Mouse (Mus musculus): ENCODE measurements around the gene Trem2. TPM values are rescaled to one million over a fixed set of nuclear protein-coding genes. Genes with fewer than 3 reads are reported as not detected.

Gene Trem2
- polyA plus RNA-seq, 1 experiment from 2014 or later = 3.1 TPM

DNA sequence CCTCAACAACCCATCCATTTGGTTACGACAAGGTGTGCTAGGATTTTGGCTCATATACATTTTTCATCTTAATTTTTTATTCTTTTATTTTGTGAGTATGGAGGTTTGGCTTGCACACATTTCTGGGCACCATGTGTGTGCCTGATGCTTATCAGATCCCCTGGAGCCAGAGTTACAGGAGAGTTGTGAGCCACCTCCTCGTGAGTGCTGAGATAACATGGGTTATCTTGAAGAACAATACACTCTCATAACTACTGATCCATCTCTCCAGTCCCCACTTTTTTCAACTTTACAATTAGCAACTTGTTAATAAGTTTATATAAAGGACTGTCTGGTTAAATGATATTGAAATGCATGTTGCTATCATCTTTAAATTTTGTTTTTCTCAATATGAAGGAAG lies 24.9 kb upstream of the Trem2 start:
- Histone ChIP-seq H3K9me3 (replicated peaks; ENCODE audit: control insufficient read depth, low read length, poor library complexity, severe bottlenecking) (no peaks in the 10 kb centered on the region), H3K4me2 (ENCODE audit: low read length) (no peak overlapping the region), H3K4me3 (ENCODE audit: low read depth, low read length) (no peak overlapping the region), H3K9ac (ENCODE audit: low read depth, low read length) (no peak overlapping the region), H3K4me1 (ENCODE audit: control insufficient read depth, insufficient read depth, low read length) (no peaks in the 10 kb centered on the region), H3K36me3 (ENCODE audit: control insufficient read depth, insufficient read depth, low read length) (no peaks in the 10 kb centered on the region), H3K27me3 (ENCODE audit: control insufficient read depth, insufficient read depth, low read depth, low read length) (no peaks in the 10 kb centered on the region), H3K27ac (ENCODE audit: low read length) (no peak overlapping the region)
- 89% methylated on average over 2 of the region's 2 CpGs for WGBS
- no peak for ATAC-seq

DNA sequence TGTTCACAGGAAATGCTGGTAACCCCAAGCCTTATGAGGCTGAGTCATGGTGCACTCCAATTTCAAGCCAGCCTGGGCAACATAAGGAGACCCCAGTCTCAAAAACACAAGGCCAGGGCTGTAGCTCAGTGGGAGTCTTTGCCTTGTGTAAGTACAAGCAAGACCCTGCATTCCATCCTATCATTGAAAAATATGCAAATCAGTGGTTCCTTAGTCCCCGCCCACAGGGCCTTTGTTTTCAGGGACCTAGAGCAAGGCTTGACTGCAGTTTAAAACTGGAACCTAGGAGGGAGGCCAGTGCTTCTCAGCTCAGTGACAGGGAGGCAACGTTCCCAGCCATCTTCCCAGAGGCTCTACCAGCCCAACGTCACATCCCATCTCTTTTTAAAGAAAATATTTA lies 23.0 kb upstream of the Trem2 start:
- Histone ChIP-seq H3K4me1 (ENCODE audit: control insufficient read depth, insufficient read depth, low read length) (no peaks in the 10 kb centered on the region), H3K27me3 (ENCODE audit: control insufficient read depth, insufficient read depth, low read depth, low read length) (no peaks in the 10 kb centered on the region), H3K9me3 (replicated peaks; ENCODE audit: control insufficient read depth, low read length, poor library complexity, severe bottlenecking) (no peaks in the 10 kb centered on the region), H3K4me2 (ENCODE audit: low read length) (no peak overlapping the region), H3K27ac (ENCODE audit: low read length) (no peak overlapping the region), H3K4me3 (ENCODE audit: low read depth, low read length) (no peak overlapping the region), H3K36me3 (ENCODE audit: control insufficient read depth, insufficient read depth, low read length) (no peaks in the 10 kb centered on the region), H3K9ac (ENCODE audit: low read depth, low read length) (no peak overlapping the region)
- no peak for ATAC-seq
- 59% methylated on average over 3 of the region's 3 CpGs for WGBS

DNA sequence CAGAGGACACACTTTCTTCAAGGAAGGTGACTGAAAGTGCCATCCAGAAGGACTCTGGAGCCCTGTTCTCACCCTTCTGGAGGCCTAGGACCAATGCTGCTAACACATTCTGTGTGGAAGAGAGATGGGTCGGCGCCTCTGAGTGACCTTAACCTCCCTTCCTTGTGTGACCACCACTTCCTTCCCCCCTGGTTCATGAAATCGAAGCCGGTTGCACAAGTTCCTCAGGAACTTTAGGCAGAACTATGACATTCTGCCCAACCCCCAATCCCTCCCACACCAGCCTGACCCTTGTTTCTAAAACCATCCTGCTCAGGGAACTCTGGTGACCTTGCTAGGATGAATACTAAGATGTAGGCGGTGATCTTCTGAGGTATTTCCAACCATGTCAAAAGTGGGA lies 21.9 kb upstream of the Trem2 start:
- Histone ChIP-seq H3K4me2 (ENCODE audit: low read length) (no peak overlapping the region), H3K36me3 (ENCODE audit: control insufficient read depth, insufficient read depth, low read length) (no peaks in the 10 kb centered on the region), H3K9ac (ENCODE audit: low read depth, low read length) (no peak overlapping the region), H3K4me1 (ENCODE audit: control insufficient read depth, insufficient read depth, low read length) (no peaks in the 10 kb centered on the region), H3K9me3 (replicated peaks; ENCODE audit: control insufficient read depth, low read length, poor library complexity, severe bottlenecking) (no peaks in the 10 kb centered on the region), H3K27me3 (ENCODE audit: control insufficient read depth, insufficient read depth, low read depth, low read length) (no peaks in the 10 kb centered on the region), H3K27ac (ENCODE audit: low read length) (no peak overlapping the region), H3K4me3 (ENCODE audit: low read depth, low read length) (no peak overlapping the region)
- 94% methylated on average over 5 of the region's 5 CpGs for WGBS
- no peak for ATAC-seq

DNA sequence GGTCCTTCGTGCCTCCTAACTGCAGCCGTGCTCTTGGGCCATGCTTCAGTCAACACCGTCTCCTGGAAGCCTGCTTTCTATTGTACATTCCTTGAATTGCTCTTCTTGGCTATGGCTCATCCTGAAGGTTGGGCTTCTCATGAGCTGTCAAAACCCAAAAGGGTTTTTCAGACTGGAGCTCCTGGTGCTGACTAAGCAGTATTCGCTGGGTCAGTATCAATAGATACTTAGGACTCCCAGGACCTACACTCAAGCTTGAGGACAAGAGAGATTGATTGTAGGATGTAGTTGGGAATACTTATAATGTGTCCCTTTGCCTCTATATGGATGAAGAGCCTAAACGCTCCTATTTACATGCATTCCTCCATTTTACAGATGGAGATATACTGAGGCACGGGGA lies 21.1 kb upstream of the Trem2 start:
- Histone ChIP-seq H3K9me3 (replicated peaks; ENCODE audit: control insufficient read depth, low read length, poor library complexity, severe bottlenecking) (no peaks in the 10 kb centered on the region), H3K27me3 (ENCODE audit: control insufficient read depth, insufficient read depth, low read depth, low read length) (no peaks in the 10 kb centered on the region), H3K36me3 (ENCODE audit: control insufficient read depth, insufficient read depth, low read length) (no peaks in the 10 kb centered on the region), H3K27ac (ENCODE audit: low read length) (no peak overlapping the region), H3K4me1 (ENCODE audit: control insufficient read depth, insufficient read depth, low read length) (no peaks in the 10 kb centered on the region), H3K9ac (ENCODE audit: low read depth, low read length) (no peak overlapping the region), H3K4me3 (ENCODE audit: low read depth, low read length) (no peak overlapping the region), H3K4me2 (ENCODE audit: low read length) (no peak overlapping the region)
- 95% methylated on average over 6 of the region's 6 CpGs for WGBS
- no peak for ATAC-seq

DNA sequence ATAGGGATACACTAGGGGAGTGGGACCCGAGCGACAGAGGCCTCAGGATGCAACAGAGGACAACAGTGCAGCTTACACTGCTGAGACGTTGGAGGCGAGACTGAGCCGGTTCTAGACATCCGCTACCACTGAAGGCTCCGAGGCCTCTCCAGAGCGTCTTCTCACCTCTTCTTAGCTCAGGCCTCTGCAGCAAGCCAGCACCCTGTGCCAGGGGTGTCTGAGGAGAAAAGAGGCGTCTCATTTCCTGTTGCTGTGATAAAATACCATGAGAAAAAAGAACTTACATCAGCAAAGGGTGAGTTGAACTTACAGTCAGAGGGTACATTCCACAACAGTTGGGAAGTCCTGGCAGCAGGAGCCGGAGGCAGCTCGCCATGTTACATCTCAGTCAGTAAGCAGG lies 20.6 kb upstream of the Trem2 start:
- H3K9ac ChIP-seq (ENCODE audit: low read depth, low read length) = no peak overlapping the region
- no peaks in the 10 kb centered on the region for H3K27me3 ChIP-seq (ENCODE audit: control insufficient read depth, insufficient read depth, low read depth, low read length)
- H3K4me2 ChIP-seq (ENCODE audit: low read length) = no peak overlapping the region
- no peak overlapping the region for H3K27ac ChIP-seq (ENCODE audit: low read length)
- no peaks in the 10 kb centered on the region for H3K9me3 ChIP-seq (replicated peaks; ENCODE audit: control insufficient read depth, low read length, poor library complexity, severe bottlenecking)
- H3K4me1 ChIP-seq (ENCODE audit: control insufficient read depth, insufficient read depth, low read length) = no peaks in the 10 kb centered on the region
- H3K4me3 ChIP-seq (ENCODE audit: low read depth, low read length) = no peak overlapping the region
- WGBS = 94% methylated on average over 11 of the region's 11 CpGs
- ATAC-seq = no peak
- no peaks in the 10 kb centered on the region for H3K36me3 ChIP-seq (ENCODE audit: control insufficient read depth, insufficient read depth, low read length)

DNA sequence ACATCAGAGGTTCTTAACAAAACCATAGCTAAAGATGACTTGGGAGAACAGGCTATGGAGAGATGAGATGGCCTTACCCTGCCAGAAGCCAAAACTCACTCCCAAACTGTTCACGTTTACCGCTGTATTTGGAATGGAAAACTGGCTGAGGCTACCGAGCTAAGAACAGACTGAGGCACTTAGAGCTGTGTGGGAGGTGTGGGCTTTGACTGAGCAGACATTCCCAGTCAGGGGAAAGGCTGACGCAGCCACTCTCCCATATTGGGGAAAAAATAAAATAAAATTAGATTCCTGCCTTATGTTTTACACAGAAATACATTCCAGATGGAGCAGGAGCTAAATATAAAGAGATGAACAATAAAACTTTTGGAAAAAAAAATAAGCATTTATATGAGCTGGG lies 19.5 kb upstream of the Trem2 start:
- no peak overlapping the region for H3K4me2 ChIP-seq (ENCODE audit: low read length)
- H3K36me3 ChIP-seq (ENCODE audit: control insufficient read depth, insufficient read depth, low read length) = no peaks in the 10 kb centered on the region
- H3K9ac ChIP-seq (ENCODE audit: low read depth, low read length) = no peak overlapping the region
- 91% methylated on average over 4 of the region's 4 CpGs for WGBS
- H3K9me3 ChIP-seq (replicated peaks; ENCODE audit: control insufficient read depth, low read length, poor library complexity, severe bottlenecking) = no peaks in the 10 kb centered on the region
- H3K27ac ChIP-seq (ENCODE audit: low read length) = no peak overlapping the region
- no peak overlapping the region for H3K4me3 ChIP-seq (ENCODE audit: low read depth, low read length)
- H3K27me3 ChIP-seq (ENCODE audit: control insufficient read depth, insufficient read depth, low read depth, low read length) = no peaks in the 10 kb centered on the region
- ATAC-seq = no peak
- no peaks in the 10 kb centered on the region for H3K4me1 ChIP-seq (ENCODE audit: control insufficient read depth, insufficient read depth, low read length)

DNA sequence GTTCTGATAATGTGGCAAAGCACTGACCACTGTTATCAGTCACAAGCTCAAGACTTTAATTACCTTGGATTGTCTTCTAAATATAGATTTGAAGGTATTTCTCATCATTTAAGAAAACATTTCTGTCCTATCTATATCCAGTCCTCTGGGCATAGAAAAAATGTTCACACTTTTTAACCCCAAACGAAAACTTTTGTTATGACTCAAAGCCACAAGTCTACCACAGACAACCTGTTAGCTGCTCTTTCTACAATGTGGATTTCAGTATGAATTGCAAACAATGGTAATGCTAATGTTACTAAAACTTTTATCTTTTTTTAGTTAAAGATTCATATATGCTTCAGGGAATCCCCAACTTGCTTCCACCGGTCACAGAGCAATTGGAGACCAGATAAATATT lies 13.7 kb upstream of the Trem2 start:
- WGBS = 89% methylated on average over 2 of the region's 2 CpGs
- Histone ChIP-seq H3K36me3 (ENCODE audit: control insufficient read depth, insufficient read depth, low read length) (no peaks in the 10 kb centered on the region), H3K4me2 (ENCODE audit: low read length) (no peak overlapping the region), H3K27me3 (ENCODE audit: control insufficient read depth, insufficient read depth, low read depth, low read length) (no peaks in the 10 kb centered on the region), H3K27ac (ENCODE audit: low read length) (no peak overlapping the region), H3K4me3 (ENCODE audit: low read depth, low read length) (no peak overlapping the region), H3K4me1 (ENCODE audit: control insufficient read depth, insufficient read depth, low read length) (no peaks in the 10 kb centered on the region), H3K9ac (ENCODE audit: low read depth, low read length) (no peak overlapping the region), H3K9me3 (replicated peaks; ENCODE audit: control insufficient read depth, low read length, poor library complexity, severe bottlenecking) (no peaks in the 10 kb centered on the region)
- no peak for ATAC-seq

DNA sequence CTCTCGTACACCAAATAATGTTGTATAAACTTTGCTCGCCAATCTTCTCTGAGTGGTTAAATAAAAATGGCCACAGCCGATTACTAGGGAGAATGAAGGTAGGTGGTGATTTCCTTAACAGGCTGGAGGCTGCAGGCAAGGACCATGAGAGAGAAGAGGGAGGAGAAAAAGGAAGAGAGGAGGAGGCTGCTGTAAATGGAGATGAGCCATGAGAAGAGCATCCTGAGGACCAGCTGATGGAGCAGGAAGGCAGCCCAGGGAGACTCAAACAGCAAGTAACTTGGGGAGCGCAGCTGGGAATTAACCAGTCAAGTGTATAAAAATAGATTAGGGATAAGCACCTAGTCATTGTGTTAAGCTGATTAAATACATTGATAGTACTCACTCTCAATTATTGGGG lies 12.0 kb upstream of the Trem2 start:
- Histone ChIP-seq H3K27ac (ENCODE audit: low read length) (no peak overlapping the region), H3K9me3 (replicated peaks; ENCODE audit: control insufficient read depth, low read length, poor library complexity, severe bottlenecking) (no peaks in the 10 kb centered on the region), H3K4me3 (ENCODE audit: low read depth, low read length) (no peak overlapping the region), H3K4me1 (ENCODE audit: control insufficient read depth, insufficient read depth, low read length) (no peaks in the 10 kb centered on the region), H3K36me3 (ENCODE audit: control insufficient read depth, insufficient read depth, low read length) (no peaks in the 10 kb centered on the region), H3K9ac (ENCODE audit: low read depth, low read length) (no peak overlapping the region), H3K27me3 (ENCODE audit: control insufficient read depth, insufficient read depth, low read depth, low read length) (no peaks in the 10 kb centered on the region), H3K4me2 (ENCODE audit: low read length) (no peak overlapping the region)
- no peak for ATAC-seq
- WGBS = 83% methylated on average over 4 of the region's 4 CpGs

DNA sequence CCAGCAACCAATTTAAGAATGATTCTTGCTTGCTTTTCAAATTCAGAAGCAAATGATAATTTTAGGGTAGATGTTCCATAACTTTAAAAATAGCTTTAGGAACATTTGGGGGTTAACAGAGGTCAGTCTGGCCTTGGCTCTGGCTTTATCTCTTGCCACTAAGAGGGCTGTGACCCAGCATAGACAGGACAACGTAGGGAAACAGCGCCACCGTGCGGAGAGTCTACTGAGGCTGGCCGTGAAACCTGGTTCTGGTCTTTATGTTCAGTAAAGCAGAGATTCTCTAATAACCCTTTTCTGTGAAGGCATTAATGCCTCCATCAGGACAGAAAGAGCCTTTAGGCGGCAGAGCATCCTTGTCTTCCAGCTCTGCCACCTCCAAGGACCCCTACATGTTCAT lies 9.3 kb upstream of the Trem2 start:
- H3K27ac ChIP-seq (ENCODE audit: low read length) = no peak overlapping the region
- H3K4me3 ChIP-seq (ENCODE audit: low read depth, low read length) = no peak overlapping the region
- ATAC-seq = no peak
- H3K36me3 ChIP-seq (ENCODE audit: control insufficient read depth, insufficient read depth, low read length) = no peaks in the 10 kb centered on the region
- WGBS = 2% methylated on average over 6 of the region's 6 CpGs
- no peaks in the 10 kb centered on the region for H3K9me3 ChIP-seq (replicated peaks; ENCODE audit: control insufficient read depth, low read length, poor library complexity, severe bottlenecking)
- H3K4me2 ChIP-seq (ENCODE audit: low read length) = no peak overlapping the region
- no peak overlapping the region for H3K9ac ChIP-seq (ENCODE audit: low read depth, low read length)
- no peaks in the 10 kb centered on the region for H3K4me1 ChIP-seq (ENCODE audit: control insufficient read depth, insufficient read depth, low read length)
- no peaks in the 10 kb centered on the region for H3K27me3 ChIP-seq (ENCODE audit: control insufficient read depth, insufficient read depth, low read depth, low read length)

DNA sequence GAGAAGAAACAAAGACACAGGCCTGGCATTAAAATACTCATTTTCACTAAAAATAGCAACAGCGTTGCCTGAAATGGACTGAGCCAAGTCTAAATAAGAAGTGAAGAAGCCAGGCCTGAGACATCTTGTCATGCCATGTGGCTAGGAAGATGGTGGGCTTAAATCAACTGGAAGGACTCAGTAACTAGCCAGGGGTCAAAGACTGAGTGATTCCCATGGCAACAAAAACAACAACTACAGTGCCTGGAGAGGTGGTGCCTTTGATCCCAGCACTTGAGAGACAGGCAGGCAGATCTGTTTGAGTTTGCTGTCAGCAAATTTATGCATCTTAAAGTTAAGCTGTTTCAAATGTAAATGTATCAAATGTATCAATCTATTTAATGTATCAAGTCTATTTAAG lies 5.9 kb upstream of the Trem2 start:
- no peak for ATAC-seq
- no peaks in the 10 kb centered on the region for H3K36me3 ChIP-seq (ENCODE audit: control insufficient read depth, insufficient read depth, low read length)
- H3K9ac ChIP-seq (ENCODE audit: low read depth, low read length) = no peak overlapping the region
- H3K27ac ChIP-seq (ENCODE audit: low read length) = no peak overlapping the region
- WGBS = 95% methylated on average over 1 of the region's 1 CpGs
- H3K4me2 ChIP-seq (ENCODE audit: low read length) = no peak overlapping the region
- H3K4me3 ChIP-seq (ENCODE audit: low read depth, low read length) = no peak overlapping the region
- H3K27me3 ChIP-seq (ENCODE audit: control insufficient read depth, insufficient read depth, low read depth, low read length) = no peaks in the 10 kb centered on the region
- H3K9me3 ChIP-seq (replicated peaks; ENCODE audit: control insufficient read depth, low read length, poor library complexity, severe bottlenecking) = no peaks in the 10 kb centered on the region
- no peaks in the 10 kb centered on the region for H3K4me1 ChIP-seq (ENCODE audit: control insufficient read depth, insufficient read depth, low read length)
